Mouse (Mus musculus) limb, embryonic 14.5 days (tissue): ENCODE data around the gene Fhit. TPM values are rescaled to one million over a fixed set of nuclear protein-coding genes. Genes with fewer than 3 reads are reported as not detected.

Source experiments
- ATAC-seq: fragments of 200-750 bp; cut with Nextera tagmentation; 2 replicates; pipeline ENCODE4 v1.8.0; 2017; ENCODE audit warnings: low read depth, moderate number of reproducible peaks, moderate TSS enrichment; ENCODE audit not compliant: low FRiP score
- DNase-seq: peaks from one replicate; pipeline ENCODE4 v3.0.0-alpha.2; 2015; ENCODE audit warnings: low spot score
- H3K27ac ChIP-seq: fragments of 300-500 bp; sonication (generic); replicated peaks from 2 replicates; pipeline ENCODE4 v1.5.1; 2014; ENCODE audit warnings: low read depth, mild to moderate bottlenecking, low read length, moderate library complexity, mixed read lengths
- H3K27me3 ChIP-seq: fragments of 300-500 bp; sonication (generic); 2 replicates; pipeline ENCODE4 v1.6.1; 2014; ENCODE audit warnings: low read length, mixed read lengths; ENCODE audit not compliant: control insufficient read depth, insufficient read depth
- H3K36me3 ChIP-seq: fragments of 300-500 bp; sonication (generic); 2 replicates; pipeline ENCODE4 v1.6.1; 2014; ENCODE audit warnings: mild to moderate bottlenecking, low read length, moderate library complexity, mixed read lengths; ENCODE audit not compliant: control insufficient read depth, insufficient read depth
- H3K4me1 ChIP-seq: fragments of 300-500 bp; sonication (generic); 2 replicates; pipeline ENCODE4 v1.6.1; 2014; ENCODE audit warnings: antibody characterized with exemption, low read length, mixed read lengths; ENCODE audit not compliant: control insufficient read depth, insufficient read depth
- H3K4me2 ChIP-seq: fragments of 300-500 bp; sonication (generic); replicated peaks from 2 replicates; pipeline ENCODE4 v1.6.1; 2014; ENCODE audit warnings: low read depth, mild to moderate bottlenecking, low read length, moderate library complexity; ENCODE audit not compliant: severe bottlenecking
- H3K4me3 ChIP-seq: fragments of 300-500 bp; sonication (generic); replicated peaks from 2 replicates; pipeline ENCODE4 v1.5.1; 2014; ENCODE audit warnings: low read length
- H3K9ac ChIP-seq: fragments of 300-500 bp; sonication (generic); 2 replicates; pipeline ENCODE4 v1.6.1; 2014; ENCODE audit warnings: mild to moderate bottlenecking, low read depth, low read length, moderate library complexity; ENCODE audit not compliant: severe bottlenecking
- H3K9me3 ChIP-seq: fragments of 300-500 bp; sonication (generic); 2 replicates; pipeline ENCODE4 v1.6.1; 2016; ENCODE audit warnings: low read length; ENCODE audit not compliant: control insufficient read depth
- POLR2A ChIP-seq: fragments of 200-500 bp; IDR thresholded peaks from 2 replicates; pipeline ENCODE4 v1.8.0; 2012; ENCODE audit warnings: inconsistent platforms, mild to moderate bottlenecking, moderate library complexity, borderline replicate concordance; ENCODE audit not compliant: insufficient read depth, insufficient read length; ENCODE audit errors: extremely low read depth
- WGBS: fragments of 180-500 bp; shearing (Covaris S2); extraction: QIAGEN DNeasy Blood & Tissue Kit; methylation state at CpG from one replicate; pipeline ENCODE4 v1.1.7; 2014; 5-methylcytosine and 5-hydroxymethylcytosine counted together
- polyA plus RNA-seq, 2 experiments: library from polyadenylated mRNA; depleted of rRNA in 1 of 2; stranded (reverse) in 1 of 2; unstranded in 1 of 2; fragments of >200 nt; fragmentation: Nextera tagmentation in 1 of 2; extraction: Ambion mirVana in 1 of 2; gene quantifications; 2 replicates each; pipeline versions ENCODE4 v1.2.1 to v1.2.3; 2012 to 2014

Fhit gene
- polyA plus RNA-seq, 2 experiments = 3.5 to 7.6 TPM

DNA sequence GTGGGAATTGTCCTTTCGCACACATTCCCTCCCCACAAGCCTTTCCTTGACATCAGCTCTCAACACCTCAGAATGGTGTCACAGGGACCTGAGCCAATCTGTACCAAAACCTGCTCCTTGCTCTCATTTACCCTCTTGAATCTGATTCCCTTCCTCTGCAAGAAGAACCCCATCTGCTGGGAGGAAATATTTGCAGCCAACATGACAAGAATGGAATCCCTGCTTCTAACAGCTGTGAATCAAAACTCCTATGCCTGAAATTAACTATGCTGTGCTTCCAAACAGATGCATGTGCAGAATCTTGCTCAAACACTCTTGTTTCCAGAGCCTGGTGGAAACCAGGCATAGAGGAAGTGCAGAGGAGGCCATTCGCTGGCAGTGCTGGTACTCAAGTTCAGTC, 940.0 kb downstream of the Fhit start:
- Histone ChIP-seq H3K27ac (no peak overlapping the region), H3K4me2 (no peak overlapping the region), H3K9ac (no peak overlapping the region), H3K4me1 (no peaks in the 10 kb centered on the region), H3K27me3 (no peaks in the 10 kb centered on the region), H3K4me3 (no peak overlapping the region), H3K9me3 (no peaks in the 10 kb centered on the region), H3K36me3 (no peaks in the 10 kb centered on the region)
- WGBS = 84% methylated on average over 2 of the region's 2 CpGs
- DNase-seq (no peak), ATAC-seq (no peak)
- TF ChIP-seq POLR2A = no peak

DNA sequence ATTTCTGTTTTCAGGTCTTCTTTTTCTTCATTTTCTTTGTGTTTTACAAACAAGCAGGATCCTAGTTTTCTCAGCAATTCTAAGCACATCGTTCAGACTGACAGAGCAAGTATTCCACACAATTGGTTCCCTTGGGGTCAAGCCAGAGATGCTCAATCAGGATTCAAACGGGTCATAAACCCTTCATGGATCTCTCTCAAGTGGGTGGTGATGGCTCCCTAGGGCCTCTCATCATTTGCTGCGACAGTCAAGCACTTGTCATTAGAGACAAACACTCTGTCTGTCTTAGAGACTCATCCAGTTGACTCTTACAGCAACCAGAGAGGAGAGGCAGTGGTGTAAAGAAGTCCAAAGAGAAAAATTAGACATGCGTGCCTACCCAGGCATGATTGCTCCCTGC, 948.6 kb downstream of the Fhit start:
- H3K9me3 ChIP-seq = no peaks in the 10 kb centered on the region
- no peaks in the 10 kb centered on the region for H3K4me1 ChIP-seq
- TF ChIP-seq POLR2A = no peak
- H3K9ac ChIP-seq = no peak overlapping the region
- H3K4me2 ChIP-seq = no peak overlapping the region
- no peak overlapping the region for H3K4me3 ChIP-seq
- no peak for DNase-seq
- WGBS = 23% methylated on average over 4 of the region's 4 CpGs
- H3K36me3 ChIP-seq = no peaks in the 10 kb centered on the region
- H3K27me3 ChIP-seq = no peaks in the 10 kb centered on the region
- ATAC-seq = no peak
- no peak overlapping the region for H3K27ac ChIP-seq

DNA sequence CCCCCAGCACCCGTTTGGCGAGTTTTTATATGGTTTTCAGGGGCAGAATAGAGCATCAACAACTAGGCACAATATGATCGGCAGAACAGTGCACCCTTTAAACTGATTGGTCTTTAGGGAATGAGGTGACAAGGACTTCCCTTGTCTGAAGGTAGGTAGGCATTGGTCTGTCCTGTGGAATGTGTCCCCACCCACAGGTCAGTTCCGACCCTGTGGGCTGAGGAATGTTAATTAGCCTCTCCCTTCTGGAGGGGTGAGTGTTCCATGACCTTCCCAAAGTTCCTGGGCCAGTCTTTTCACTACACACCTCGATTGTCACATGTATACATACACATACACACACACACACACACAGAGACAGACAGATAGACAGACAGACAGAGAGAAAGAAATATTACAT, 950.7 kb downstream of the Fhit start:
- H3K9ac ChIP-seq = no peak overlapping the region
- no peak overlapping the region for H3K4me2 ChIP-seq
- H3K9me3 ChIP-seq = no peaks in the 10 kb centered on the region
- 51% methylated on average over 5 of the region's 5 CpGs for WGBS
- ATAC-seq (no peak), DNase-seq (no peak)
- H3K36me3 ChIP-seq = no peaks in the 10 kb centered on the region
- no peak overlapping the region for H3K27ac ChIP-seq
- no peaks in the 10 kb centered on the region for H3K27me3 ChIP-seq
- H3K4me1 ChIP-seq = no peaks in the 10 kb centered on the region
- TF ChIP-seq POLR2A = no peak
- no peak overlapping the region for H3K4me3 ChIP-seq

DNA sequence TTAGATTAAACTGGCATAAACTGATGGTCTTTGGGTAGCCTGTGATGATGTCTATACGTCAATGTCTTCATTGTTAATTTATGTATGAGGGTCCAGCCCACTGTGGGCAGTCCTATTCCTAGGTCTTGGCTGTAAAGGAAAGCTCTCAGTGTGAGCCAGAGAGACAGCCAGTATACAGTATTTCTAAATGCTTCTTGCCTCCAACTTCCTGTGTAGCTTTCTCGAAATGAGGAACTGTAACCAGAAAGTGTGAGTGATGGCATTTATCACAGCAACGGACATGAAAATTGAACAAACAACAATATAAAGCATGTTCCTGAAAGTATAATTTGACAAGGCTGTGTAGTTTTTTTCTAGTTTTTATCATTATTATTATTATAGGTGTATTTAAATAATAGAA, 952.8 kb downstream of the Fhit start:
- DNase-seq (no peak), ATAC-seq (no peak)
- Histone ChIP-seq H3K4me1 (no peaks in the 10 kb centered on the region), H3K27ac (no peak overlapping the region), H3K4me2 (no peak overlapping the region), H3K9ac (no peak overlapping the region), H3K27me3 (no peaks in the 10 kb centered on the region), H3K9me3 (no peaks in the 10 kb centered on the region), H3K4me3 (no peak overlapping the region), H3K36me3 (no peaks in the 10 kb centered on the region)
- 83% methylated on average over 3 of the region's 3 CpGs for WGBS
- no peak for TF ChIP-seq POLR2A

DNA sequence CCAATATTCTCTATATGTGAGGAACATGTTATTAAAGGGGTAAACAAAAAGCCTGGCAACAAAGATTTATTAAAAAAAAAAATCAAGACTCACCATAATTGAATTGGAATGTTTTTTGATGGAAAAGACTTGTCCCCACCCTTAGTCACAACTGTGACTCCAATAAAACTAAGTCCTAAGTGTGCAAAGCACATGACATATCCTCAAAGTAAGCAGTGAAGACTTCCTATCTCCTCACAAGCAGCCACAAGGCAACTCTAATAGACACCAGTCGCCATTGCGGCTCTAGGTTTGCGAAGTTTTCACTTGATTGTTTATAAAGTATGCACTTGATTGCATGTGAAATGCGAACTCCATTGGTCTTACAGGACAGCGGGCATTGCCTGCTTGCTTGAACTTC, 956.1 kb downstream of the Fhit start:
- H3K9me3 ChIP-seq = no peaks in the 10 kb centered on the region
- DNase-seq = no peak
- no peak overlapping the region for H3K9ac ChIP-seq
- no peak for ATAC-seq
- H3K4me3 ChIP-seq = no peak overlapping the region
- no peak overlapping the region for H3K27ac ChIP-seq
- H3K4me2 ChIP-seq = no peak overlapping the region
- no peaks in the 10 kb centered on the region for H3K27me3 ChIP-seq
- no peaks in the 10 kb centered on the region for H3K4me1 ChIP-seq
- no peak for TF ChIP-seq POLR2A
- no peaks in the 10 kb centered on the region for H3K36me3 ChIP-seq
- WGBS = 89% methylated on average over 5 of the region's 5 CpGs

DNA sequence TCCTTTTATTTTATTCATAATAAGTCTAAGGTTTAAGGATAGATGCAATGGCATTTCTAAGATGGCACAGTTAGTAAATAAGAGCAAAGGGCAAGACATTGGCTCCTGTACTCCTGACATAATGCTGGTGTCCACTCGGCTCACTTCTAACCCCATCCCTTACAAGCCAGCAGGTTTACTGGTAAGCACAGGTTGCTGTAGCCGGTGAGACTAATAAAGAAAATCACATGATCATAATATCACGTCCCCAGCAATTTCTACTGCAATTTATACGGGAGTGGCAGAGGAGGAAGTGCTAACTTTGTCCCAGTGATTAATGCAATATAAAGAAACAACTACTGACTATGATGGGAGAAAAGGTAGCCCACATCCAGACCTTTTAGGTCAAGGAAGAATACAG, 956.5 kb downstream of the Fhit start:
- Histone ChIP-seq H3K27me3 (no peaks in the 10 kb centered on the region), H3K9me3 (no peaks in the 10 kb centered on the region), H3K4me3 (no peak overlapping the region), H3K36me3 (no peaks in the 10 kb centered on the region), H3K27ac (no peak overlapping the region), H3K9ac (no peak overlapping the region), H3K4me1 (no peaks in the 10 kb centered on the region), H3K4me2 (no peak overlapping the region)
- ATAC-seq (no peak), DNase-seq (no peak)
- TF ChIP-seq POLR2A = no peak
- 61% methylated on average over 4 of the region's 4 CpGs for WGBS
